Mouse (Mus musculus): ENCODE results near the gene Ugt2a2. TPM values are rescaled to one million over a fixed set of nuclear protein-coding genes. Genes with fewer than 3 reads are reported as not detected.

Ugt2a2 gene
- polyA plus RNA-seq, 1 experiment from 2014 or later = not detected

Other genes with a start within 250 kb of the Ugt2a2 start
- not detected in 2 replicates for gene Ugt2b37, start 227.5 kb downstream of the Ugt2a2 start, polyA plus RNA-seq (2014; fragmentation: Nextera tagmentation; extraction: Ambion mirVana)
- not detected in 2 replicates for gene Ugt2a3, start 145.1 kb downstream of the Ugt2a2 start, polyA plus RNA-seq (2014; fragmentation: Nextera tagmentation; extraction: Ambion mirVana)
- not detected in 2 replicates for gene Ugt2b38, start 58.1 kb downstream of the Ugt2a2 start, polyA plus RNA-seq (2014; fragmentation: Nextera tagmentation; extraction: Ambion mirVana)
- not detected in 2 replicates for gene Gm43638, start 4.5 kb upstream of the Ugt2a2 start, polyA plus RNA-seq (2014; fragmentation: Nextera tagmentation; extraction: Ambion mirVana)
- 0.70 and 1.6 TPM in 2 replicates for gene Ugt2a1, start 8.6 kb upstream of the Ugt2a2 start, polyA plus RNA-seq (2014; fragmentation: Nextera tagmentation; extraction: Ambion mirVana)
- 0.29 TPM in 1 of 2 replicates, not detected in the other for gene Sult1b1, start 55.9 kb upstream of the Ugt2a2 start, polyA plus RNA-seq (2014; fragmentation: Nextera tagmentation; extraction: Ambion mirVana)
- not detected in 2 replicates for gene Sult1d1, start 86.8 kb upstream of the Ugt2a2 start, polyA plus RNA-seq (2014; fragmentation: Nextera tagmentation; extraction: Ambion mirVana)
- gene Sult1e1, start 109.3 kb upstream of the Ugt2a2 start, polyA plus RNA-seq (2014; fragmentation: Nextera tagmentation; extraction: Ambion mirVana) = 2.3 and 5.8 TPM in 2 replicates
- not detected in 2 replicates for gene Csn1s1, start 183.9 kb upstream of the Ugt2a2 start, polyA plus RNA-seq (2014; fragmentation: Nextera tagmentation; extraction: Ambion mirVana)
- gene Csn2, start 217.4 kb upstream of the Ugt2a2 start, polyA plus RNA-seq (2014; fragmentation: Nextera tagmentation; extraction: Ambion mirVana) = not detected in 2 replicates